In genomic region chr9:73004076-73004475, GRCm38 (mm10) we compare ENCODE assay signal across 22 mouse cellular contexts. TPM values are rescaled to one million over a fixed set of nuclear protein-coding genes. Genes with fewer than 3 reads are reported as not detected.
"Had no signal": no experiment of that assay in that cellular context is flagged by ENCODE, and none has a peak within 500 bp of the region (broad histone marks: within the 10 kb centered on the region; RNA-seq: fewer than 3 reads in every experiment).

No protein-coding gene starts in this region.

- H3K4me3 ChIP-seq: limb, embryonic 15.5 days; liver, embryonic 12.5 days; megakaryocyte, embryonic 14.5 days; midbrain, embryonic 13.5 days; midbrain, embryonic 15.5 days; neural tube, embryonic 12.5 days had no signal

- ATAC-seq: liver, embryonic 12.5 days; midbrain, embryonic 13.5 days; midbrain, embryonic 15.5 days had no signal

- H3K27ac ChIP-seq: limb, embryonic 15.5 days; liver, embryonic 12.5 days; liver, embryonic 14.5 days; macrophage; midbrain, embryonic 13.5 days; midbrain, embryonic 15.5 days; neural tube, embryonic 12.5 days had no signal

- H3K4me2 ChIP-seq: limb, embryonic 15.5 days; liver, embryonic 12.5 days; lung, embryonic 14.5 days; midbrain, embryonic 13.5 days; midbrain, embryonic 15.5 days; neural tube, embryonic 12.5 days had no signal

- H3K27me3 ChIP-seq: limb, embryonic 15.5 days; liver, embryonic 12.5 days; megakaryocyte, embryonic 14.5 days; midbrain, embryonic 13.5 days; midbrain, embryonic 15.5 days; neural tube, embryonic 12.5 days had no signal

- DNase-seq: lung, embryonic 14.5 days; right cerebral cortex, postnatal 14 days; thymus, adult 2 months; thymus, postnatal 25 days; thymus, postnatal 4 days had no signal

- H3K9me3 ChIP-seq: limb, embryonic 15.5 days; liver, embryonic 12.5 days; megakaryocyte, embryonic 14.5 days; midbrain, embryonic 13.5 days; midbrain, embryonic 15.5 days; neural tube, embryonic 12.5 days had no signal

- H3K9ac ChIP-seq: limb, embryonic 15.5 days; liver, embryonic 12.5 days; liver, embryonic 14.5 days; lung, embryonic 14.5 days; midbrain, embryonic 13.5 days; midbrain, embryonic 15.5 days; neural tube, embryonic 12.5 days had no signal

- H3K4me1 ChIP-seq: limb, embryonic 15.5 days; liver, embryonic 12.5 days; midbrain, embryonic 13.5 days; midbrain, embryonic 15.5 days; neural tube, embryonic 12.5 days had no signal

RNA-seq across cellular contexts. Expression of gene Gm44503, which starts 45.4 kb away (rescaled TPM):
- polyA plus RNA-seq: limb, embryonic 15.5 days; liver, adult 2 months; liver, embryonic 14.5 days; liver, embryonic 16.5 days; lung, embryonic 14.5 days; lung, embryonic 16.5 days; macrophage; midbrain, embryonic 13.5 days; midbrain, embryonic 15.5 days; midbrain, postnatal 0 days; neural tube, embryonic 12.5 days; neural tube, embryonic 14.5 days; spleen, adult 2 months; stomach, embryonic 14.5 days; stomach, embryonic 16.5 days; testis, adult 2 months; thymus, adult 2 months had no signal
